Mouse (Mus musculus) fat pad, adult 2 months (tissue): ENCODE data around the gene Smg1.

Experiments used
- DNase-seq: peaks from one replicate; pipeline ENCODE4 v3.0.0-alpha.2; 2011; ENCODE audit warnings: low read depth, low spot score; ENCODE audit errors: extremely low read depth

The Smg1 gene

DNA sequence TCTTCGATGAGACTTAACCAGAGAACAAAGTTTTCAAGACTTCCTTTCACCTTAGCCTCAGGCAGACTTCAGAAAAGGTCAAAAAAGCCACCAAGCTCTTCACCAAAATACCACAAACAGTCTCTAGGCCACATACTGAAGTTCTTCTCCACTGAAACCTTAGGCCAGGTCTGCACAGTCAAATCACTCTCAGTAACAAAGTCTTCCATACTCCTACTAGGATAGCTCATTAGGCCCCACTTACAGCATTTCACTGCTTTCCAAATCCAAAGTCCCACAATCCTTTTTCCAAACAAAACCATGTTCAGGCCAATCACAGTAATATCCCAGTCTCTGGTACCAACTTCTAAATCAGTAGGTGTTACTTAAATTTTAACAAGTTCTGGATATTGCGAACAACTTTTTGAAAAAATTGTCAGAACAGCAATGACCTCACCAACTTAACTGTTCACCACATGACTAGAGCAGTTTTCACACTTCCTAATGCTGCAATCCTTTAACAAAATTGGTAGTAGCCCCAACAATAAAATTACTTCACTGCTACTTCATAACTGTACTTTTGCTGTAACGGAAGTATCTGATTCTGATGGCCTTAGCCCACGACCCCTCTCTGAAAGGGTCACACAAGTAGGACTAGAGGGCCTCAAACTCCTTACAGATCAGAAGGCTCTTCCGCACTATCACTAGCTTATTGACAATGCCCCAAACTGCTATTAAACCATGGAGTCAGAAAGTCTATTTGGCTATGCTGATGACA lies 129.8 kb downstream of the Smg1 start:
- DNase-seq = no peak

DNA sequence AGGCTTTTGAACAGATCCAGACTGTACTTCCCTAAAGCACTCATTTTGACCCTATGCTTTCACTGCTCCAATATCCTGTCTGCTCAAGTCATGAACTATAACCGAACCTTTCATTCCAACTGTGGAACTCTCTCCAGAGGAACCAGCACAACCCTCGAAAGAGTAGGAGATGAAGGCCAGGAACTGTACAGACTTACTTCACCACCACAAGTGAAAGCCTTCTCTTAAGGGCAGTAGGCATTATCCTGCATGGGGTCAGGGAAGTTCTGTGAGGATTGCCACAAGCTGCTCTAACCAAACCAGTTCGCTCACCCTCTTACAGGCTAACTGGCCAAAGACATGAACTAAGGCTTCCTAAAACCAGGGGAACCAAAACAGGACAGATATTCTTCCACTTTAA lies 132.3 kb downstream of the Smg1 start:
- DNase-seq = no peak

DNA sequence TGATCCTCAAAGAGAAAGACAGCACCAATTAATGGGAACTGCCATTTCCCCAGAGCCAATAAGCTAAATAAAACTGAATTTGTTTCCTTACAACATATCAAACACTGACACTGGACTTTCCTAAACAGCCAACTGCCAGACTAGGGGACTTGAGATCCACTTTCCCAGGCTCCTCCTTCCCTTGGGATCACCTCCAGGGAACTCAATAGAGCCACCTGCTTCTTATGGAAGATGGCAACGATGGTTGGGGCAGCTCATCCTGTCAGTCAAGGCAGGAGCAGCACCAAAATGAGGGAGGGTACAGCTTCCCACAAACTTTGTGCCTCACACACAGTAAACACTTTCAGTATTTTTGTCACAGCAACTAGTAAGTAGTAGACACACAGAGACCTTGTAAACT lies 135.8 kb downstream of the Smg1 start:
- DNase-seq = no peak

DNA sequence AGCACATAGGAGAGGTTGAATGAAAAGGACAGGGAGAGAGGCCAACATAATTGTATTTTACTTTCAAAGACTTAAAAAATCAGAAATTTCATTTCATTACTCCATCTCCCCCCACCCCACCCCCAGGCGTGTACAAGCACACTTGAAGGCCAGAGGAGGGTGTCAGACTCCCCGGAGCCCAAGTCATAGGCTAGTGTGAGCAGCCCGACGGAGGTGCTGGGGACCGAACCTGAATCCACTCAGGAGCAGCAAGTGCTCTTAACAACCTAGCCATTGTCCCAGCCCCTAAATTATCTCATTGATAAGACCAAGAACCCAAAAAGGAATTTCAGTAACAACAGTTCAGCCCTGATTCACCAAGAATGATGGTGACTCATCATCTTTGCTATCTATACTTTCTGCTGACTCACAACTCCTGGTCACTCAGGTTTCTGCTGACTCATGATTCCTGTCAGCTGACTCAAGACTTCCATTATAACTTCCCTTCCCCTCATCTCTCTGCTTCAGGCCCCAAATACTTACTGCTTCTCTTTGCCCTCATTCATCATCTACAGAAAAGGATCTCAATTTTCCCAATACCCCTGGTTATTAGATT lies 138.9 kb downstream of the Smg1 start:
- no peak for DNase-seq

DNA sequence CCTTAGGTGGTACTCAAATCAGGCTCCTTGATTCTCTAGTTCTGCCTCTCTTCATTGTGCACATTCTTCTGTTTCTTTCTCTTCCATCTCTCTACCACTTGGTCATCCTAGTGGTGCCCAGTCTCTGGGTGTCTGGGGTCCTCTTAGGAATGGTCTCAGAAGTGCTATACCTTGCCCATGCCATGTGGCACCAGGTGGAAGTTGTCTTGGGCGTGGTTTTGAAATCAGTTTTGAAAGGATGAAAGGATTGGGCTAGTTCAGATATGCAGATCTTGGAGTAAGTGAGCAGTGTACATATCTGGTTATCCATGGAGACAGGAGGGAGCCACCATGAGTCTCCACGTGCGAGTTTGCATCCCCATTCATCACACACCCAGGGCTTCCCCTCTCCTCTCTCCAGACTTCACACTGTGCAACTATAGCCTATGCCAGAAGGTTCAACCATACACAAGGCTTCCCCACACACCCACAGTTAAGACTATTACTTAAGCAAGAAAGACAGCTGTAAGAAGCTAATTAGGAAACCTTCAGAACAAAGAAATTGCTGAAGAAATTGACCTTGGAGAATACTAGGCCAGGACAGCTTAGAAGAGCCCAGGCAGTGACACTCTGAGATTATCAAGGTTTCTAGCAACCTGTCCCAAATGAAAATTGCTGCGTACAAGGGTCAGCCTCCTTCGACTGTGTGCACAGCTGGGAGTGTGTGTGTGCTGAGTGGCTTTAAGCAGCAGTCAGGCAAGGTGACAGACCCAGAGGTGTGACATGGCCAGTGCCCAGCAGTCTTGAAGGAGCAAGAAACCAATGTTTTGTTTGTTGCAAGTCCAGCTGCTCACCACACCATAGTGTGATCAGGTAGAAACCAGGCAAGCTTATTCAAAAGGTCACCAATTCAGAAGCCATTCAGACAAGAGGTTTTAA lies 139.7 kb downstream of the Smg1 start:
- DNase-seq = peak; percentile 39

DNA sequence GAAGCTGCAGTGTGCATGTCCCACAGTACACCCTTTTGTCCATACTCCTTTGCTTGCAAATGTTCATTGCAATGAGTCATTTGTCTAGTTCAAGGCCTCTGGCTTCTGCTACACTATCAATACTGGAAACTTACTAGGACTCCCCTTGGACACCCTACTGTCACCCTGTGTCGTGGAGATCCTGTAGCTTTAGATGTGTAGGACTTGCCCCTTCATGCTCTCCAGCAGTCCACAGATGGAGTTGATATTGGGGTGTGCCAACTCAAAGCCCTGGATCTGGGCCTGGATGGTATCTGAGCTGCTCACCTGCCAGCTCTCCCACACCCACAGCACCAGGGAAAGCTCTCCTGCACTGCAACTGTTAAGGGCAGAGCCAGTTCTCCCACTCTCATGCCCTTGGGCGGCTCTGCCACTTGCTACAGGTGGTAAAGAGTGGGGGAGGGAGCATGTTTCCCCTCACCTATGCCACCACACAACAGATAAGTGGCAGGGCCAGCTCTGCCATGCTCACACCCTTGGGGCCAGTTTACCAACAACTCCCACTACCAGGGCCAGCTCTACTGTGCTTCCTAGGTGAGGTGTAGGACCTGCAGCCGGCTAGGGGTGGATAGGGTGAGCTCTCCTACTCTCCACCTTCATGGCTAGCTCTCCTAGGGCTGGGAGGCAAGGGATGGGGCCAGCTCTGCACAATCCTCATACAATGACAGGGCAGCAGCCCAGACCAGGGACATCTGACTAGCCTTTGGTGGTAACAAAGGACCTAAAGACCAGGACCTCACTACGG lies 140.6 kb downstream of the Smg1 start:
- peak; percentile 67 for DNase-seq

DNA sequence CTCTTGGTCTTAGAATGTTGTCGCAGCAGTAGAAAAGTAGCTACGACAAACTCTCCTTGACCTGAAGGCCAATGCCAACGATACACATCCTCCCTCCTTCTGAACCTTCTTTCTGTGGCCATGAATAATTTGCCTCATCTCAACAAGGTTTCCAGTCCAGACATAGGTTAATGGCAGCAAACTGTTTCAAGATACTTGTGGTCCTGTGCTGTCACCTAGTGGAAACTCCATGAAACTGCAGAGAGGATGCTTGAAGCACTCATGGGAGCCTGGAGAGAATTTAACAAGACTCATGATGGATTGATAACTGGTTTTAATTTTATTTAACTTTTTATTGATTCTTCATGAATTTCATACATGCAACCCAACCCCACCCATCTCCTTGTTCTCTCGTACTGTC lies 141.2 kb downstream of the Smg1 start:
- DNase-seq = no peak

DNA sequence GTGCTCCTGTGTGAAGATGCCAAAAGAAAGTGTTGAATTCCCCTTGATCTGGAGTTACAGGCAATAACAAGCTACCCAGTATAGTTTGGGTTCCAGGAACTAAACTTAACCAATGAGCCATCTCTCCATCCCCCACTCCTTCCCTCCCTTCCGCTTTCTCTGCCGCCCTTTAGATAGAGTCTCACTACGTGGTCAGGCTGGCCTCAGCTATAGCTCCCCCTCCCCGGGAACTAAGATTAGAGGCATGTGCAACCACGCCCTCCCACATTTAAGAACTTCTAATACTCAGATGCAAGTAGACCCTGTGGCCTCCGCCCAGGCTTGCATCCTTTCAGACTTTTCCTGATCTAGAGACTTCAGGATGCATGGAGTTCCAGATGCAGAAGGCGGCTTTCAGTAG lies 145.9 kb downstream of the Smg1 start:
- no peak for DNase-seq
